8 mouse cellular contexts compared by ENCODE assay signal in genomic region chr14:55758363-55758784, GRCm38 (mm10). TPM values are rescaled to one million over a fixed set of nuclear protein-coding genes. Genes with fewer than 3 reads are reported as not detected.
A peak's percentile ranks its signal among the peaks of the same experiment; 100 is the strongest.
DNase-seq lines count a peak whose midpoint lies in the region; ATAC-seq and TF ChIP-seq lines count a peak whose summit lies in the region.

Cideb (minus strand) TSS chr14:55758458.

- H3K27me3 ChIP-seq in CH12.LX (replicated peaks), result no peaks in the 10 kb centered on the region
- H3K27me3 ChIP-seq in hindbrain, embryonic 11.5 days (ENCODE audit: control insufficient read depth, insufficient read depth, low read length), result peaks cover 25% of the 10 kb centered on the region
- 0 out of 2 replicates have a peak, but pooled peaks cover 8% of the 10 kb centered on the region for H3K27me3 ChIP-seq in limb, embryonic 14.5 days (ENCODE audit: control insufficient read depth, insufficient read depth, low read length)
- peaks cover 27% of the 10 kb centered on the region for H3K27me3 ChIP-seq in myocyte (ENCODE audit: control insufficient read depth, insufficient read depth, insufficient read length)

- no peak within 1 kb of the TSS for H3K4me2 ChIP-seq in CH12.LX (ENCODE audit: insufficient read depth, low read depth, poor library complexity, severe bottlenecking)
- no peak within 1 kb of the TSS for H3K4me2 ChIP-seq in hindbrain, embryonic 11.5 days (replicated peaks; ENCODE audit: low read depth, low read length)
- H3K4me2 ChIP-seq in limb, embryonic 14.5 days (replicated peaks; ENCODE audit: low read depth, low read length, severe bottlenecking), result peak within 1 kb of the TSS; percentile 9; the same call in 1 of the 2 replicates
- peak within 1 kb of the TSS; percentile 51 for H3K4me2 ChIP-seq in myocyte (ENCODE audit: low read depth)

- DNase-seq in gastrocnemius, adult 18-20 months (ENCODE audit: low spot score), result peak; percentile 52
- DNase-seq in gastrocnemius, postnatal 10 days, result no peak
- peak; percentile 45 for DNase-seq in CH12.LX (ENCODE audit: extremely low read depth)
- DNase-seq in hindbrain, embryonic 11.5 days (ENCODE audit: low spot score), result peak; percentile 74
- peak; percentile 74 for DNase-seq in limb, embryonic 14.5 days (ENCODE audit: low spot score)

- in situ Hi-C loops in CH12.LX (cut with MboI; ENCODE audit: low pct_ligation_motif_present, low pct_unique_long_range_greater_than_20kb, low sequenced_read_pairs), result no loop called here

- TF ChIP-seq POLR2A in CH12.LX (IDR thresholded peaks at IDR 0.05; ENCODE audit: low read depth, low read length) (no peak), myocyte (IDR thresholded peaks at IDR 0.05; ENCODE audit: insufficient read length, low read depth) (no peak)
- TF ChIP-seq POLR2A in cortical plate, adult 2 months (IDR thresholded peaks at IDR 0.05; ENCODE audit: extremely low read depth, insufficient read depth, low read length), result no peak
- TF ChIP-seq POLR2A in limb, embryonic 14.5 days (IDR thresholded peaks at IDR 0.05; ENCODE audit: borderline replicate concordance, extremely low read depth, insufficient read depth, insufficient read length), result no peak

- peaks cover 0 to 9% of the 10 kb centered on the region in 2 experiments; a peak in 2 of 4 replicates for H3K4me1 ChIP-seq in CH12.LX (ENCODE audit: control insufficient read depth in 1 of 2, insufficient read depth in 2 of 2)
- no peaks in the 10 kb centered on the region for H3K4me1 ChIP-seq in cortical plate, adult 2 months (ENCODE audit: control insufficient read depth, insufficient read depth, low read length)
- H3K4me1 ChIP-seq in hindbrain, embryonic 11.5 days (replicated peaks; ENCODE audit: control insufficient read depth, insufficient read depth, low read length), result 0 out of 2 replicates have a peak, but pooled peaks cover 5% of the 10 kb centered on the region
- peaks cover 13% of the 10 kb centered on the region for H3K4me1 ChIP-seq in limb, embryonic 14.5 days (ENCODE audit: control insufficient read depth, insufficient read depth, low read length)

- no peak within 1 kb of the TSS for H3ac ChIP-seq in myocyte (ENCODE audit: control insufficient read depth, insufficient read length)

- no peak within 1 kb of the TSS for H3K4me3 ChIP-seq in CH12.LX (replicated peaks in 1 of 3; ENCODE audit: low read depth in 2 of 3, low read length in 2 of 3, poor library complexity in 1 of 3)
- no peak within 1 kb of the TSS for H3K4me3 ChIP-seq in cortical plate, adult 2 months (ENCODE audit: insufficient read depth, low read length)
- no peak within 1 kb of the TSS for H3K4me3 ChIP-seq in hindbrain, embryonic 11.5 days (ENCODE audit: low read depth, low read length)
- no peak within 1 kb of the TSS for H3K4me3 ChIP-seq in limb, embryonic 14.5 days (replicated peaks; ENCODE audit: low read length)
- H3K4me3 ChIP-seq in myocyte, result no peak within 1 kb of the TSS

- H3K9ac ChIP-seq in CH12.LX (ENCODE audit: insufficient read depth, low read depth), result no peak within 1 kb of the TSS
- H3K9ac ChIP-seq in hindbrain, embryonic 11.5 days (ENCODE audit: low read depth, low read length), result no peak within 1 kb of the TSS
- no peak within 1 kb of the TSS for H3K9ac ChIP-seq in limb, embryonic 14.5 days (ENCODE audit: low read depth, low read length, severe bottlenecking)

- TF ChIP-seq CTCF in CH12.LX (conservative IDR thresholded peaks at IDR 0.05 in 1 of 2, IDR thresholded peaks at IDR 0.05 in 1 of 2; ENCODE audit: low read depth in 2 of 2, low read length in 2 of 2), result peak in 1 of 2 experiments; percentile 74; a peak in 2 of 4 replicates
- TF ChIP-seq CTCF in cortical plate, adult 2 months (IDR thresholded peaks at IDR 0.05; ENCODE audit: extremely low read depth, insufficient read depth, low read length), result peak; percentile 54

- dilution Hi-C loops in CH12.LX (cut with MboI; ENCODE audit: extremely low pct_ligation_motif_present, extremely low pct_unique_long_range_greater_than_20kb, low sequenced_read_pairs), result no loop called here

- peak; percentile 51 for TF ChIP-seq RAD21 in CH12.LX (IDR thresholded peaks at IDR 0.05; ENCODE audit: low read depth, low read length)

- H3K36me3 ChIP-seq in CH12.LX (replicated peaks in 1 of 2; ENCODE audit: control insufficient read depth in 1 of 2, insufficient read depth in 1 of 2, low read length in 1 of 2) (peaks cover 30 to 47% of the 10 kb centered on the region in 2 experiments), myocyte (ENCODE audit: control insufficient read depth, insufficient read depth) (peaks cover 20% of the 10 kb centered on the region)
- H3K36me3 ChIP-seq in hindbrain, embryonic 11.5 days (ENCODE audit: control insufficient read depth, insufficient read depth, low read length), result 0 out of 2 replicates have a peak, but pooled peaks cover 9% of the 10 kb centered on the region
- peaks cover 29% of the 10 kb centered on the region for H3K36me3 ChIP-seq in limb, embryonic 14.5 days (ENCODE audit: control insufficient read depth, insufficient read depth, low read length)

- no peaks in the 10 kb centered on the region for H3K79me2 ChIP-seq in CH12.LX (replicated peaks; ENCODE audit: control insufficient read depth, extremely low read depth, insufficient read depth, poor library complexity, severe bottlenecking)
- H3K79me2 ChIP-seq in myocyte (ENCODE audit: control insufficient read depth, insufficient read depth), result no peaks in the 10 kb centered on the region

- no peak for ATAC-seq in hindbrain, embryonic 11.5 days (ENCODE audit: low FRiP score)
- no peak; the same call in 1 of the 2 replicates for ATAC-seq in limb, embryonic 14.5 days (ENCODE audit: low FRiP score, low read depth)
- ATAC-seq in monocyte, adult 5-6 weeks (replicated peaks; ENCODE audit: insufficient number of reproducible peaks, low FRiP score, low TSS enrichment, poor library complexity, severe bottlenecking), result no peak; the same call in 1 of the 2 replicates

- 13% methylated on average over 8 of the region's 8 CpGs for WGBS in hindbrain, embryonic 11.5 days
- whole genome bisulfite sequencing in limb, embryonic 14.5 days, result 23% methylated on average over 8 of the region's 8 CpGs

- no peaks in the 10 kb centered on the region for H3K9me3 ChIP-seq in CH12.LX (replicated peaks; ENCODE audit: low read length)
- no peaks in the 10 kb centered on the region for H3K9me3 ChIP-seq in hindbrain, embryonic 11.5 days (ENCODE audit: control insufficient read depth, low read length)
- H3K9me3 ChIP-seq in limb, embryonic 14.5 days (ENCODE audit: control insufficient read depth, low read length), result no peaks in the 10 kb centered on the region

- no peak within 1 kb of the TSS for H3K27ac ChIP-seq in CH12.LX (ENCODE audit: insufficient read depth, low read depth)
- H3K27ac ChIP-seq in cortical plate, adult 2 months (ENCODE audit: insufficient read depth, low read length), result no peak within 1 kb of the TSS
- no peak within 1 kb of the TSS for H3K27ac ChIP-seq in hindbrain, embryonic 11.5 days (ENCODE audit: low read depth, low read length)
- H3K27ac ChIP-seq in limb, embryonic 14.5 days (replicated peaks; ENCODE audit: low read depth, low read length), result no peak within 1 kb of the TSS

- no peak for TF ChIP-seq EP300 in CH12.LX (IDR thresholded peaks at IDR 0.05; ENCODE audit: low read length)

TF ChIP-seq in CH12.LX, 34 proteins besides CTCF, POLR2A, EP300 and RAD21:
- TF ChIP-seq USF1 (IDR thresholded peaks at IDR 0.05; ENCODE audit: low read depth, low read length) (no peak), SMC3 (IDR thresholded peaks at IDR 0.05; ENCODE audit: low read depth, low read length) (peak; percentile 57), TCF12 (IDR thresholded peaks at IDR 0.05; ENCODE audit: low read depth, low read length) (no peak), USF2 (conservative IDR thresholded peaks at IDR 0.05; ENCODE audit: low read depth, low read length) (no peak), PAX5 (IDR thresholded peaks at IDR 0.05; ENCODE audit: low read length) (no peak)
TF ChIP-seq in CH12.LX: peak in this region for 1.

TF ChIP-seq in myocyte, 11 proteins besides CTCF, POLR2A, EP300 and RAD21:
- TF ChIP-seq E2F4 (IDR thresholded peaks at IDR 0.05; ENCODE audit: insufficient read depth) (no peak), POLR2AphosphoS2 (IDR thresholded peaks at IDR 0.05; ENCODE audit: insufficient read length, low read depth) (no peak), MYOD1 (IDR thresholded peaks at IDR 0.05; ENCODE audit: control insufficient read depth in 1 of 3, insufficient read length in 2 of 3, low read depth in 2 of 3) (no peak), CEBPB (IDR thresholded peaks at IDR 0.05; ENCODE audit: insufficient read depth, poor library complexity, severe bottlenecking) (no peak), SRF (IDR thresholded peaks at IDR 0.05; ENCODE audit: control insufficient read depth, insufficient read length, low read depth) (no peak), USF1 (IDR thresholded peaks at IDR 0.05; ENCODE audit: low read depth) (no peak), TCF12 (IDR thresholded peaks at IDR 0.05; ENCODE audit: insufficient read depth, poor library complexity, severe bottlenecking) (no peak), MYOG (IDR thresholded peaks at IDR 0.05; ENCODE audit: control insufficient read depth in 1 of 3, insufficient read depth in 1 of 3, insufficient read length in 2 of 3, low read depth in 2 of 3) (no peak), REST (IDR thresholded peaks at IDR 0.05; ENCODE audit: insufficient read depth, insufficient read length) (no peak), TCF3 (IDR thresholded peaks at IDR 0.05; ENCODE audit: insufficient read length, low read depth) (no peak), MAX (IDR thresholded peaks at IDR 0.05; ENCODE audit: low read depth) (no peak)

RNA-seq across cellular contexts. Expression of gene Cideb, which starts in this region (rescaled TPM):
- not detected for total RNA-seq in gastrocnemius, adult 18-20 months (2021)
- not detected for total RNA-seq in gastrocnemius, postnatal 10 days (2021)
- total RNA-seq in CH12.LX (2012; rRNA removed), result 2.3 and 2.6 TPM in 2 replicates
- not detected in 2 replicates for total RNA-seq in CH12.LX (2014; rRNA removed)
- 0.49 and 0.61 TPM in 2 replicates for polyA plus RNA-seq in CH12.LX (2012; ENCODE audit: insufficient read length, low read depth)
- 16.9 and 18.2 TPM in 2 replicates for polyA plus RNA-seq in cortical plate, adult 2 months (2012; rRNA removed)
- polyA plus RNA-seq in hindbrain, embryonic 11.5 days (2014; fragmentation: Nextera tagmentation; extraction: Ambion mirVana), result 0.33 TPM in 1 of 2 replicates, not detected in the other
- polyA plus RNA-seq in limb, embryonic 14.5 days (2012; rRNA removed), result 2.1 and 2.6 TPM in 2 replicates
- 0.41 and 0.46 TPM in 2 replicates for polyA plus RNA-seq in limb, embryonic 14.5 days (2014; fragmentation: Nextera tagmentation; extraction: Ambion mirVana)
- polyA plus RNA-seq in myocyte (2012; fragmentation: generic; extraction: Trizol), result 0.17 TPM
- total RNA-seq in monocyte, adult 5-6 weeks (2017), result 1.0 to 1.3 TPM in 2 of 3 replicates, not detected in the other

Comparison
In these comparisons a context has a peak if more than half of its experiments do, and no peak if none do; other contexts are left out.
1. Peak in DNase-seq in gastrocnemius, adult 18-20 months; RNA of the gene not detected or under 1 TPM.
2. Peak in DNase-seq in hindbrain, embryonic 11.5 days; RNA of the gene not detected or under 1 TPM.
3. H3K4me2 ChIP-seq: peak in limb, embryonic 14.5 days (single experiment) and myocyte (single experiment); none in CH12.LX (single experiment) and hindbrain, embryonic 11.5 days (single experiment).